Mouse (Mus musculus): Measurements from ENCODE around the gene Chd4. TPM values are rescaled to one million over a fixed set of nuclear protein-coding genes. Genes with fewer than 3 reads are reported as not detected.

The Chd4 gene
- polyA plus RNA-seq, 2 experiments from 2014 or later, result 49.4 to 66.6 TPM

- ATAC-seq, result no peak
These were observed 3.4 kb upstream of the Chd4 start for GRCm38 (mm10) chr6:125092372-125092771.

DNA sequence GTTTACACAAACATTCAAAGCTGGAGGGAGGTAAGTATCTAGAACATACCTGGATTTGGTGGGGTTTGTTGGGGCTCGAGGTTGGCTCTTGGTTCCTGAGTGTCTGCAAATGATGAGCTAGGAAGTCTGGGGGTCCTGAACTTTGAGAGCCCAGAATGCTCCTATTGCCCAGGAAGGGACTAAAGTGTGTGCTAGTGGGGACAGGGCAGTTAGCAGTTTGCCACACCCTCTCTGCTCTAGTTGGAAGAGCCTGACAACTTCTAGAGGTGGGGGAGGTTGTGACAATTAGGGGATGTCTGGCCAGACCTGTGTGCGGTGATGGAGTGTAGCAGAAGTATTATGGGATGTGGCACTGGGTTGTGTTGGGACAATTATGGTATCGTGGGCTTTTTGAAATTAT lies 938 bp upstream of the Chd4 start:
- ATAC-seq, result no peak

DNA sequence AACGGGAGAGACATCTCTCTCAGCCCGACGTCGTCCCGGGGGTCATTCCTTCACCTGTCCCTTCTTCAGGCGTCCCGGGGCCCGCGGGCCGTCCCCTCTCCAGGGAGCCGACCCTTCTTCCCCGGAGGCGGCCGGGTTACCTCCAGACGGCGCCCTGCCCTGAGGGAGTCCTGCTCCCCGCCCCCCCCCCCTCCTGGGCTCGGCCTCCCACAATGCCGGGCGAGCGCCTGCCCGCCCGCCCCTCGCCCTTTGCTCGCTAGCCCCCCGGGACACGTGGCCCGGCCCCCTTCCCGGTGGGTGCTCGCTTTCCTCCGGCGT lies 457 bp downstream of the Chd4 start:
- ATAC-seq, result no peak

DNA sequence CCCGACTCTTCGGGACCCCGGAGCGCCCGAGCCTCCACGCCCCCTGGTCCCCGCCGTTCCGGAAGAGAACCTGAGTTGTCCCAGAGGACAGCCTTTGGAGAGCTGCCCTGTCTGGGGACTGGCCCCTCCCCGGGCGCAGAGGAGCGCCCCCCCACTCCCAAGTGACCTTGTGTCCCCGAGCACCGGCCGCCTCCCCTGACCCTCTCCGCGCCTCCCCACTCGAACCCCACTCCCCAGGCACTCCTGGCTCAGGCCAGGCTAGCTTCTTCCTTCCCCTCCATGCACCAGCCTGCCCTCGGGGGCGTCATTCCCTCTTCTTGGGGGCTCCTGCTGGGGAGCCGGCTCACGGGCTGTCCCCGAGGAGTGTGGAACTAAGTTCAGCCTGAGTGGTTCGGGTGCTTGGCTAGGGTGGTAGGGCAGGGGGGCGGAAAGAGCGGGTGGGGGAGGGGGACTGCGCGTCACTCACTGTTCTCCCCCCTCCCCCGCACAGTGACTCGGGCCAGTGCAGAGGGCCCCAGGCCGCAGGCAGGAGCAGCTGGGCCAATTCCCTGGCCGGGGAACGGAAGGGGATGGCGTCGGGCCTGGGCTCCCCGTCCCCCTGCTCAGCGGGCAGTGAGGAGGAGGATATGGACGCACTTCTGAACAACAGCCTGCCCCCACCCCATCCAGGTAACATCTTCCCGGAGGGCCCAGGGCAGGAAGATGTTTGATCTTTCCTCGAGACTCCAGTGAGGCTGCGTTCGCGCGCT lies 990 bp downstream of the Chd4 start:
- ATAC-seq, result peak; percentile 26

DNA sequence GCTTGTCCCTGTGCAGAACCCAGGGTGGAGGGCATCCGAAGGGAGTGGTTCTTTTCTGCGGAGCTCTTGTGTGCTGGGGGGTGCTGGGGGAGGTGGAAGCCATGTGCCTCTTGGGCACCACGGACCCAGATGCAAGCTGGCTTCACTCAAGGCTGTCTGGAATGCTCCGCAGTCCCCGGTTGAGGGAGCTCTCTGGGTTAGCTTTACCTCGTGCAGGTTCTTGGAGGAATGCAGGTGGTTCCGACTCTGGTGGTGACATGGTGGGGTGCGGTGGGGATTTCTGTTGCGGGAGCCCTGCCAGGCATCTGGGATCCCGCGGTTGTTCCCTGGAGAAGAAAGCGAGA lies 1.5 kb downstream of the Chd4 start:
- ATAC-seq, result no peak

- no peak for ATAC-seq
These were observed 2.2 kb downstream of the Chd4 start for GRCm38 (mm10) chr6:125097951-125098350.

DNA sequence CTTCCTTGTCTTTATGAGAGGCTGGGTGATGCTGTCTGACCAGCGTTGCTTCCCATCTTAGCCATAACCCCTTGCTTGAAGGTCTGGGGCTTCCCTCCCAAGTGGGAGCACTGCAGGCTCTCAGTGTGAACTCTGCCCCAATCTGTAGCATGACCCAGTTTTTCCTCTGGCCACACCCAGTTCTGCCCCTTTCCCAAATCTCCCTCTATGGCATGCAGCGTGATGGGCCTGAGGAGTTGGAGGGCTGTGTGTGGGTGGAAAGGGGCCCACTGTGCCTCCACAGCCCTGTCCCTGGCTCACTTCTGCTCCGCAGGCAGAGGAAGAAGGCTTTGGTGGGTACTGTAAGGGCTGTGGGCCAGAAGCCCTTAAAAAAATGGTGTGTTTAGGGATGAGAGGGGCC lies 2.7 kb downstream of the Chd4 start:
- no peak for ATAC-seq

DNA sequence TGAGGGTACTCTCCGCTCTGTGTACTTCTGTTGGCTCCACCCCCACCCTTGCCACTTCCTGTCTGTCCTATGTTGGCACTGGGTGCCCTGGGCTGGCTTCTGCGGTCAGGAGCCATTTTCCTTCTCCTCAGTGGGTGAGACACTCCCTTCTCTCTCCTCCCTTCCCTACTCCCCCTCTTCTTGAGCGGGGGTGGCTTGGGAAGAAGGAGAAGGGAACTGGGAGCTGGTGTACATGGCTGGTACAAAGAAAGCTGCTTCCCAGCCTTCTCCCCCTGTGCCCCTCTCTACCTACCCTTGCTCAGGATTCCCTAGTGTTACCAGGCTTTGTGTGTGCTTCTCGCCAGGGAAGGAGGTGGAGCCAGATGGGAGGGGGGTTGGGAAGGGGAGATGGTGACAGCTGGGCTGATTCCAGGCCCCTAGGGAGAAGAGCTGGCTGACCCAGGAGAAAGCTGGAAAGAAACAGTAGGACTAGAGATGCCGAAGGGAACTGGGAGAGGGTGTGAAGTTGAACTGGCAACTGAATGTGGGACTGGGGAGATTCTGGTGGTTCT lies 3.7 kb downstream of the Chd4 start:
- peak; percentile 53 for ATAC-seq

- no peak for ATAC-seq
These were observed 5.7 kb downstream of the Chd4 start for GRCm38 (mm10) chr6:125101444-125101843.

DNA sequence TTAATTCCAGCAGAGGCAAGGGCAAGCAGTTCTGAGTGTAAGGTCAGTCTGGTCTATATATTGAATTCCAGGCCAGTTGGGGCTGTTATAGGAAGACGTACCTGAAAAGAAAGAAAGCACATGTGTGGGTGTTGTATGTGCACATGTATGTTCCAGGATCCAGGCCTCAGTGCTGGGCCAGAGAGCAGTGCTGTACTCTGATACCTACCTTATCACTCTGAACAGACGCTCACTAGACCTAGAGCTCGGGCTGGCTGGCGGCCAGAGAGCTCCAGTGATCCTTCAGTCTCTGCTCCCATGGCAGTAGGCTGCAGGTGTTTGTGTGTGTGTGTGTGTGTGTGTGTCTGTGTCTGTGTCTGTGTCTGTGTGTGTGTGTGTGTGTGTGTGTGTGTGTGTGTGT lies 8.4 kb downstream of the Chd4 start:
- no peak for ATAC-seq

DNA sequence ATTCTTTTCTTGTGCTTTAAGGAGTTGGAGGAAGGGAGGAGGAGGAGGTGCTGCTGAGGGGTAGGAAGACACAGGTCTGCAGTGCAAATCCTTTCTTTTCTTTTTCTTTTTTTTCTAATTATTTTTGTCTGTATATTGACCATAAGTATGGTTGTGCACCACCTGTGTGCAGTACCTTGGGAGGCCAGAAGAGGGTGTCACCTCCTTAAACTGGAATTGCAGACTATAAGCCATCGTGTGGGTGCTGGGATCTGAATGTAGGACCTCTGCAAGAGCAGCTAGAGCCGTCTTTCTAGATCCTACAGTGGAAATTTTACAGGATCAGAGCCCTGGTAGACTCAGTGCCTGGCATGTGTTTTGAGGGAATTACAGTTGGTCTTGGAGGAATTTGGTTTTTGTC lies 11.9 kb downstream of the Chd4 start:
- no peak for ATAC-seq

- ATAC-seq, result no peak
These were observed 13.6 kb downstream of the Chd4 start for GRCm38 (mm10) chr6:125109371-125109770.

- no peak for ATAC-seq
These were observed 15.1 kb downstream of the Chd4 start for GRCm38 (mm10) chr6:125110927-125111326.

- no peak for ATAC-seq
These were observed 16.8 kb downstream of the Chd4 start for GRCm38 (mm10) chr6:125112553-125112952.

GRCm38 (mm10) chr6:125119387-125119786 lies 23.6 kb downstream of the Chd4 start:
- no peak for ATAC-seq

DNA sequence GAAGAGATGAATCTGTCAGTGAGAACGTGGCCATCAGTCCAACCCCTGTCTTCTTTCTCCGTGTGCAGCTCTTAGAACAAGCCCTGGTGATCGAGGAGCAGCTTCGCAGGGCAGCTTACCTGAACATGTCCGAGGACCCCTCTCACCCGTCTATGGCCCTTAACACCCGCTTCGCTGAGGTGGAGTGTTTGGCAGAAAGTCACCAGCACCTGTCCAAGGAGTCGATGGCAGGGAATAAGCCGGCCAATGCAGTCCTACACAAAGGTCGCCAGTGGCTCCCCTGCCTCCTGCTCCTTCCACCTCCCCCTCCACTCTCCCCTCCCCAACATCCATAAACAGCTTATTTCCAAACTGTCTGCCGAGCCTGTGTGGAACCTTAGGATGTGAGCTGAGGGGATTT lies 32.9 kb downstream of the Chd4 start:
- ATAC-seq, result no peak

DNA sequence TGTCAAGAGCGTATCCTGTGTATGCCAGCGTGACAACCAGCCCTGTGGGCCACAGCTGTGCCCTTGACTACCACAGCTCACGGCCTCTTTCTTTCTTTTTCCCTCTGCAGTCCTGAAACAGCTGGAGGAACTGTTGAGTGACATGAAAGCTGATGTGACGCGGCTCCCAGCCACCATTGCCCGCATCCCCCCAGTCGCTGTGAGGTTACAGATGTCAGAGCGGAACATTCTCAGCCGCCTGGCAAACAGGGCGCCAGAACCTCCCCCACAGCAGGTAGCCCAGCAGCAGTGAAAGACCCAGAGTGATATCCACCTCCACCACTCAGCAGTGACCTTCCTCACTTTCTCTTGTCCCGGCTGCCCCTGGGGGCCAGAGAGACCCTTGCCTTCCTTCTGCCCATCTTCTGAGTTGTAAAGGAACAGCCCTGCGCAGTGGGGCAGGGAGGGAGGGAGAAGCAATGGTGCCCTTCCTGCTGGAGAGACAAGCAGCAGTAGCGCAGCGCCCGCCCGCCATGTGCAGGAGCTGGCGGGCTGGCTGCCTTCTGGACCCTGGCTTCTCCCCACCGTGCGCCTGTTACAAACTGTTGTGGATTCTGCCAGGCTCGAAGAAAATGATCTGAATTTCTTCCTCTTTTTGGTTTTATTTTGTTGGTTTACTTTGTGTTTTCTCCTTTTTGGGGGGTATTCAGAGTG lies 34.1 kb downstream of the Chd4 start:
- ATAC-seq, result no peak

- peak; percentile 91 for ATAC-seq
These were observed 35.7 kb downstream of the Chd4 start, which contains the start of gene Nop2 for GRCm38 (mm10) chr6:125131302-125132156. Gene Nop2 (plus strand): TSS chr6:125131909.

DNA sequence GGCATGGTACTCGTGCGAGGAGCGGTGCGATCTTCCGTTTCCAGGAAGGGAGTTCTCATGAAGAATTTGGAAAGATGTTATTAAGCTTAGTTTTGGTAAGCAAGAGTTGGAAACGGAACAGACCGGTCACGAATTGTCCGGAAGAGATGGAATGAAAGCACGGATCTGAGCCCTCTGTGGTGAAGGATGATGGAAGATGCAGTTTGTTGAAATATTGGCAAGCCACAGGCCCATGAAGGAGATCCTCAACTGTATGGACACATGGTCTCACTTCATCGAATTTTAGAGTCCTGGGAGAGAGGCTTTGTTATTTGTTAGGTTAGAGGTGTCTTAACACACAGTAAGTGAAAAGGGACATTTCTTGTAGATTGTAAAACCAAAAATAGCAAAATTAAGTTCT lies 36.7 kb downstream of the Chd4 start:
- ATAC-seq, result no peak

- no peak for ATAC-seq
These were observed 41.4 kb downstream of the Chd4 start for GRCm38 (mm10) chr6:125137002-125137671.

DNA sequence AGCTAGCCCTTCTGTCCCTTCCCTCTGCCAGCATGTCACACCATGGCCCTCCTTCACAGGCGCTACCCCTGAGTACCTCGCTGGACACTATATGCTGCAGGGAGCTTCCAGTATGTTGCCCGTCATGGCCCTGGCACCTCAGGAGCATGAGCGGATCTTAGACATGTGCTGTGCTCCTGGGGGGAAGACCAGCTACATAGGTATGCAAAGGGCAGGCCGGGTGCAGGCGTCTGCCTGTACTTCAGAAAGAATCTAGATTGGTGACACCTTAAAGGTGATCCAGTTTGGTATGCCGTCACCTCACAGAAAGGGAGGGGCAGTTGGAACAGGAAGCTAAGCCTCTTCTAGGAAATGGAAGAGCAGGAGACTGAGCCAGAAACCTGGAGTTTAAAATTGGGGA lies 44.0 kb downstream of the Chd4 start:
- no peak for ATAC-seq

DNA sequence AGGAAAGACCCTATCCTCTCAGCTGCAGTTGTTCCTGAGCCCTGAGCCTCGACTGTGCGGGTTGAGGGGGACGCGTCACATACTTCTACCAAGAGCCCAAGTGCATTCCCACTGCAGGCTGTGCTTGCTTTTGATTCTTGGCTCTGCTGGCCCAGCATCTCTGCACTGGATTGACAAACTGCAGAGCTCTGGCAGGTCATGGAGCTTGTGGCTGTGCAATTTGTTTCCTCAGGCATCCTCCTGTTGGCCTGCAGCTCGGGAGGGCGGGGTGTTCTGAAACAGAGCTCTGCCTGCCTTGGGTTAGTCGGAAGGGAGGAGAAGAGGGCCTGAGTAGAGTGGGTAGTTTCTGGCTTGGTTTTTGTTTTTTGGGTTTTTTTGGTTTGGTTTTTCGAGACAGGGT lies 46.7 kb downstream of the Chd4 start:
- no peak for ATAC-seq

- no peak for ATAC-seq
These were observed 47.3 kb downstream of the Chd4 start for GRCm38 (mm10) chr6:125143128-125143527.
